Mouse (Mus musculus) kidney, adult 2 months (tissue): Measurements from ENCODE around the gene Gm7075. TPM values are rescaled to one million over a fixed set of nuclear protein-coding genes. Genes with fewer than 3 reads are reported as not detected.
"Not testable (repeated sequence)": the region's sequence is repeated elsewhere in the genome, so short reads cannot be mapped to it uniquely, and the experiment has no call there.

ENCODE experiments used
- DNase-seq: peaks from one replicate; pipeline ENCODE4 v3.0.0; 2021
- H3K27ac ChIP-seq: fragments of 200-500 bp; 2 replicates; pipeline ENCODE4 v1.5.1; 2012; ENCODE audit warnings: low read depth, low read length, control low read depth, inconsistent platforms; ENCODE audit not compliant: insufficient read depth
- H3K27me3 ChIP-seq: fragments of 200-500 bp; replicated peaks from 2 replicates; pipeline ENCODE4 v1.6.1; 2012; ENCODE audit warnings: mild to moderate bottlenecking, moderate library complexity, low read length, inconsistent platforms; ENCODE audit not compliant: control insufficient read depth, insufficient read depth
- H3K36me3 ChIP-seq: fragments of 200-500 bp; 2 replicates; pipeline ENCODE4 v1.6.1; 2012; ENCODE audit warnings: mild to moderate bottlenecking, moderate library complexity, low read length, inconsistent platforms; ENCODE audit not compliant: control insufficient read depth, insufficient read depth
- H3K4me1 ChIP-seq: fragments of 200-500 bp; 2 replicates; pipeline ENCODE4 v1.6.1; 2011; ENCODE audit warnings: low read length; ENCODE audit not compliant: control insufficient read depth, insufficient read depth
- H3K4me3 ChIP-seq: fragments of 200-500 bp; 2 replicates; pipeline ENCODE4 v1.5.1; 2011; ENCODE audit warnings: mild to moderate bottlenecking, low read depth, low read length, control low read depth; ENCODE audit not compliant: insufficient read depth
- CTCF ChIP-seq: fragments of 200-500 bp; conservative IDR thresholded peaks from 2 replicates; pipeline ENCODE4 v1.5.1; 2011; ENCODE audit warnings: low read depth, mild to moderate bottlenecking, control low read depth, low read length, moderate library complexity, mixed read lengths; ENCODE audit not compliant: insufficient read depth, insufficient read length
- POLR2A ChIP-seq: fragments of 200-500 bp; IDR thresholded peaks from one replicate; pipeline ENCODE4 v1.6.1; 2011; ENCODE audit warnings: low read depth, low read length, control low read depth
- WGBS: fragments of 180-500 bp; shearing (Covaris S2); methylation state at CpG from one replicate; pipeline ENCODE4 v1.1.7; 2018; 5-methylcytosine and 5-hydroxymethylcytosine counted together
- polyA plus RNA-seq: library from polyadenylated mRNA; depleted of rRNA; stranded (reverse); fragments of >200 nt; gene quantifications from 2 replicates; pipeline ENCODE4 v1.2.3, GENCODE M21; 2012; rRNA removed

Gene Gm7075
- polyA plus RNA-seq: not detected in 2 replicates

DNA sequence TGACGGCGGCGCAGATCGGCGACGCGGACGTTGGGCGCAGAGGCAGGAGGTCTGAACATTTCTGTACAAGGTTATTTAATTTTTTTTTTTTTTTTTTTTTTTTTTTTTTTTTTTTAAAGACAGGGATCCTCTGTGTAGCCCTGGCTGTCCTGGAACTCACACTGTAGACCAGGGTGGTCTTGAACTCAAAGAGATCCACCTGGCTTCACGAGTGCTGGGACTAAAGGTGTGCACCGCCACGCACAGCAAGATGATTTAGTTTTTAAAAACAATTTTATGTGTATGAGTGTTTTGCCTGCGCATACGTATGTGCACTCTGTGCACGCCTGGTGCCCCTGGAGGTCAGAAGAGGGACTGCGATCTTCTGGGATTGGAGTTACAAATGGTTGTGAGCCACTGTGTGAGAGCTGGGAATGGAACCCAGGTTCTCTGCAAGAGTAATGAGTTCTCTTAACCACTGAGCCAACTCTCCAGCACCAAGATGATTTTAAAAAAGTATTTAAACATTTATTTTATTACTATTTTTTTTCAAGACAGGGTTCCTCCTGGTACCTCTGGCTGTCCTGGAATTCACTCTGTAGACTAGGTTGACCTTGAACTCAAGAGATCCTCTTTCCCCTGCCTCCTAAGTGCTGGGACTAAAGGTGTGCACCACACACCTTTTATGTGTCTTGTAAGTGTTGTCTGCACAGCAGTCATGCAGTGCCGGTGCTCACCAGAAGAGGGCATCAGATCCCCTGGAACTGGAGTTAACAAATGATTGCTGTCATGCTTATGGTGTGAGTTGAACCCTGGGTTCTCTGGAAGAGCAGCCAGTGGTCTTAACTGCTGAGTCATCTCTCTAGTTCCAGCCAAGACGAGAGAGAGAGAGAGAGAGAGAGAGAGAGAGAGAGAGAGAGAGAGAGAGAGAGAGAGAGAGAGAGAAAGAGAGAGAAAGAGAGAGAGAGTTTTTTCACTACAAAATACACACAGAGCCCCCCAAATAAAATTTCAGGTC, at the start of gene Gm7075:
Gene Gm7075, minus strand, starts transcription at position 51 of the 997 bp plus-strand sequence.
- H3K27ac ChIP-seq: no peak within 1 kb of the TSS
- WGBS: 88% methylated on average over 18 of the region's 18 CpGs
- H3K4me3 ChIP-seq: no peak within 1 kb of the TSS
- peak; percentile 75 for TF ChIP-seq CTCF
- TF ChIP-seq POLR2A: no peak
- no peaks in the 10 kb centered on the region for H3K36me3 ChIP-seq
- no peaks in the 10 kb centered on the region for H3K27me3 ChIP-seq
- no peaks in the 10 kb centered on the region for H3K4me1 ChIP-seq
- DNase-seq: peak; percentile 66

DNA sequence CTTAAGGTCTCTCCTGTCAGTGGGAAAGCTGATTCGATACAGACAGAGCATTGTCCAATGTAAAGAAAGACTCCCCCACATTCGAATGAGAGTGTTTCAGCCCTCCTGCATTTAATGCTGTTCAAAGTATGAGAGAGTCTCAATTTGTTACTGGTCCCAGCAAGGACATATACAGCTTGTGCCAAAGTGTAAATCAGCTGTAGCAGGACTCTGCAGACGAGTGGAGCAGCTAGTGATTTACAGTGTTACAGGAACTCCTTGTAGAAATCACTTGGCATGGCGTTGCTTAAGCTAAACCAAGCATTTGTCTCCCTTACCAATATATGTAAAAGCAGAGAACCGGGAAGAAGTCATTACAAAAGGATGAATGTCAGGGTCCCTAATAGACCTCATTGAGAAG, 39.3 kb upstream of the Gm7075 start:
- no peak for DNase-seq
- Histone ChIP-seq H3K27me3 (no peaks in the 10 kb centered on the region), H3K36me3 (no peaks in the 10 kb centered on the region), H3K4me3 (no peak overlapping the region), H3K27ac (no peak overlapping the region), H3K4me1 (no peaks in the 10 kb centered on the region)
- WGBS: 35% methylated on average over 5 of the region's 5 CpGs
- TF ChIP-seq CTCF (no peak), POLR2A (no peak)

DNA sequence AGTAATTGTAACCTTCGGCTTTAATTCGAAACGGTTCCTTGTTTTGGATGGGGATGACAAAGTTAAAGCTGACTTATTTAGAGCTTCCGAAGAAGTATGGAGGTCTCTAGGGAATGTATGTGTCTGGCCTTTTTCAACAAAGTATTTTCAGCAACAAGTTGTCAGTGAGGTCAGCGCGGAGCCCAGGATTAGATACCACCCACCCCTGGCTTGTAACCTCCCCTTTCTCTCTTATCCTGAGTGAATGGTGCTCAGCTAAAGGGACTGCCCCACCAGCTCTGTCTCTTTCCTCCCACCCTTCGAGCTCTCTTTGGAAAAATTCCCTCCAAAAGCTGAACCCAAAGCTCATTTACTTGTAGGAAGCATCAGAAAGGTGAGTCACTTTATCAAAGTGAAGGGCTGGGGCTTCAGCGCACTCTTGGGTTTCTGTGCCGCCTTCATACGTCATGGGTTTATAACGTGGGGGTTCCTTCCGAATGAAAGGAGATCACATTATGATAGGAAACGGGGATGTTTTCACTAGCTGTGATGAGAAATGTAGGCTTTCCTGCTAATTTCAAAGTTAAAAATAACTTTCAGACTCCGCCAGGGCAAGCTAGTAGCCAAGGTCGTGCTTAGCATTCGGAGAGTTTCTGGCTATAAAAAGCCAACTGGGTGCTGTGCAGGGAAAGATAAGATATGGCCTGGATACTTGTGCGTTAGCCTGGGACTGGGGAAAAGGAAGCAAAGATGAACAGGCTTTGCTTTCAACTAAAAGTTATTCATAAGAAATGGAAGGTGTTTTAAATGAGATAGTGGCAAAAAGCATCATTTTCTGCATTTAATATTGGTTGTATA, 35.9 kb upstream of the Gm7075 start:
- Histone ChIP-seq H3K36me3 (no peaks in the 10 kb centered on the region), H3K27ac (no peak overlapping the region), H3K4me1 (0 out of 2 replicates have a peak, but pooled peaks cover 3% of the 10 kb centered on the region), H3K27me3 (no peaks in the 10 kb centered on the region), H3K4me3 (peak overlapping the region; percentile 4; the same call in 1 of the 2 replicates)
- DNase-seq: peak; percentile 7
- WGBS: 49% methylated on average over 17 of the region's 17 CpGs
- no peak for TF ChIP-seq CTCF
- TF ChIP-seq POLR2A: no peak

DNA sequence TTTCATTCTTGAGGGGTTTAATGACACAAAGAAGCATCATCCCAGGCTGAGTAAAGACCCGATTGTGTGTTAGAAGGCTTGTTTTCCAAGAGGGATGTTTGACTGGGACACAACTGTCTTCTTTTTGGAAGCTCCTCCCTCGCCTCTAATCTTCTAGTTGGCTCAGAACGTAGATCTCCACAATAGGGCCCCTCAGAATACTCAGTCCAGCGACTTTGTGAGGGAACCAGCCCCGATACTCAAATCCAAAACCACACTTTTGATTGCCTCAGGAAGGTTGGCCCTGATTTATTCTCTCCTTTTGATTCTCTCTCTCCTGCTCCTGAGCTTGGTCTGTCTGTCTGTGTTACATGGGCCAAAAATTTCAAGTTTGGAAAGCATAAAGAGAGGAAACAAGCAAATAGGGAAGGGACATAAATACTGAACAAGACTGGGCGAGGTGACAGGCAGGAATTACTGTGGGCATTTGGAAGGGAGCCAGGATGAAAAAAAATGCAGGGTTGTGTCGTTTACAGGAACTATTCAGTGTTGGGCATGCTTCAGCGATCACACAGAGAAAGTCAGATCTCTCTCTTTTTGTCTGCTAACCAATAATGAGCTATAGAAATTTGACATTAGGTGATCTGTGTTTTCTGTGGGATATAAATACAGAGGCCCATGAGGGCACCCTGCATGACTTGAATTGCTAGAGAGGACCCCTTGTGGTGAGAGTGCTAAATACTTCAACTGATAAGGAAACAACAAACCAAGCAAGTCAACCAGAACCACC, 33.7 kb upstream of the Gm7075 start:
- peak; percentile 68 for DNase-seq
- H3K4me1 ChIP-seq: 0 out of 2 replicates have a peak, but pooled peaks cover 3% of the 10 kb centered on the region
- no peaks in the 10 kb centered on the region for H3K27me3 ChIP-seq
- no peaks in the 10 kb centered on the region for H3K36me3 ChIP-seq
- H3K27ac ChIP-seq: no peak overlapping the region
- WGBS: 32% methylated on average over 8 of the region's 8 CpGs
- TF ChIP-seq CTCF (no peak), POLR2A (no peak)
- no peak overlapping the region for H3K4me3 ChIP-seq

DNA sequence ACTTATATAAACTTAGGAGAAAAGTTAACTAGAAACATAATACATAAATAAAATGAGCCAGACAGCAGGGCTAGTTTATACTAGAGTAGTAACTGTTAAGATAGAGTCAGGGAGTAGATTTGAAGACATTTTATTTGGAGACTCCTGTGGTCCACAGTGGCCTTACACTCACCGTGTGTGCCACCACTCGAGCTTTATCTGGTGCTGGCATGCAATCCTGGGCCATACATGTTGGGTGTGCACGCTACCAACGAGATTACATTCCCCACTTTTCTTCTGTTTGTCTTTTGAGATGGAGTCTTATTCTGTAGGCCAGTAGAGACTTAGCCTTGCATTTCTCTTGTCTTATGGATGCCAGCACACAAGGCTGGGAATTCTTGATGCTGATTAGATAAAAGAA, 32.3 kb upstream of the Gm7075 start:
- Histone ChIP-seq H3K27ac (no peak overlapping the region), H3K4me1 (0 out of 2 replicates have a peak, but pooled peaks cover 3% of the 10 kb centered on the region), H3K27me3 (no peaks in the 10 kb centered on the region), H3K36me3 (no peaks in the 10 kb centered on the region), H3K4me3 (no peak overlapping the region)
- TF ChIP-seq POLR2A: no peak
- no peak for TF ChIP-seq CTCF
- no peak for DNase-seq
- 96% methylated on average over 4 of the region's 4 CpGs for WGBS

DNA sequence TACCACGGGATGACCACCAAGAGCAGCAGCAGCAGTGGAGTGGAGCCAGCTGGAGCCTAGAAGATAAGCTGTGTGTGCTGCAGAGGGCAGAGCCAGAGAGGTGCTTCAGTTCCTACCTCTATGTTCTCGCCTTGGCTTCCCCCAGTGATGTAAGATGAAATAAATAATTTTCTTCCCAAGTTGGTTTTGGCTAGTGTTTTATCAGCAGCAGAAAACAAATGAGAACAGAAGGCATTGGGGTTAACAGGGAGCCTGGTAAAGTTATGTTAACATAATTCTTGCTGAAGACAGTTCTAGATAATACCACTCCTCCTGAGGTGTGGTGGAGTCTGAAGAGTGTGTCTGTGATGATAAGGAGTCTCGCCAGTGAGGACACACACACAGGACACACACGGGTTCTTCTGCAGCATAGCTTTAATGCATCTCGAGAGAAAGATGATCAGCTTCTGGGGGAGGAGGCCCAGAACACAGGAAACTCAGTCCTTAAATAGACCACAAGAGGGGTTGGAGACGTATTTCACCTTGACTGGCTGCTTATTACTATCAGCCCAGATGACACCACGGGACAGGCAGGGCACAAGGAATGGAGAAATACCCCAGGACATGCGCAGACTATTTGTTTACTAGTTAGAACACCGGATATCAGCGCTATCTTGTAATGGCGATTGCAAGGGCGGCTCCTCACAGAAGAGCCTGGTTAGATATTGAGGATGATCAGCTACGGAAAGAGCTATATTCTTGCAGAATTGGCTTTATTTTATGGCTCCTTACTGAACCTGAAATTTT, 23.2 kb upstream of the Gm7075 start:
- not testable (repeated sequence) for H3K4me1 ChIP-seq, H3K27ac ChIP-seq, H3K4me3 ChIP-seq, H3K36me3 ChIP-seq, H3K27me3 ChIP-seq, DNase-seq
- 81% methylated on average over 13 of the region's 13 CpGs for WGBS
